Comparison of ENCODE assay signal across 8 mouse cellular contexts in genomic region chr1:51477656-51478081, GRCm38 (mm10). TPM values are rescaled to one million over a fixed set of nuclear protein-coding genes. Genes with fewer than 3 reads are reported as not detected.
A peak's percentile ranks its signal among the peaks of the same experiment; 100 is the strongest.
DNase-seq lines count a peak whose midpoint lies in the region; ATAC-seq lines count a peak whose summit lies in the region.

No protein-coding gene starts in this region.

- peak; percentile 51 to 54 for DNase-seq in lung, adult 18-20 months
- DNase-seq in lung, postnatal 10 days: no peak
- DNase-seq in brain, adult 2 months (ENCODE audit: low read depth, low spot score): peak; percentile 54
- DNase-seq in gastrocnemius, postnatal 36 days: peak; percentile 6 to 21
- DNase-seq in kidney, adult 18-20 months: peak; percentile 61
- DNase-seq in yolk sac, embryonic 10.5 days (ENCODE audit: low spot score): peak; percentile 67

- peak; percentile 16; the same call in 1 of the 2 replicates for ATAC-seq in liver, embryonic 15.5 days (ENCODE audit: insufficient read depth)
- ATAC-seq in neural tube, embryonic 14.5 days (ENCODE audit: low read depth): peak; percentile 54

- peaks cover 23% of the 10 kb centered on the region for H3K4me1 ChIP-seq in liver, embryonic 15.5 days (replicated peaks)
- H3K4me1 ChIP-seq in neural tube, embryonic 14.5 days (ENCODE audit: control insufficient read depth, insufficient read depth, low read length): no peaks in the 10 kb centered on the region

- intact Hi-C loops in gastrocnemius, postnatal 36 days (cut with DNase I): loop anchor here (5.0 kb wide), 1 partner anchor 35 kb away; no protein-coding TSS in a partner anchor

- no peaks in the 10 kb centered on the region for H3K36me3 ChIP-seq in liver, embryonic 15.5 days (replicated peaks)
- no peaks in the 10 kb centered on the region for H3K36me3 ChIP-seq in neural tube, embryonic 14.5 days (ENCODE audit: control insufficient read depth, insufficient read depth, low read length)

- peak overlapping the region; percentile 96 for H3K4me2 ChIP-seq in liver, embryonic 15.5 days
- peak overlapping the region; percentile 100 for H3K4me2 ChIP-seq in neural tube, embryonic 14.5 days (ENCODE audit: low read depth, low read length)

- H3K4me3 ChIP-seq in liver, embryonic 15.5 days (replicated peaks): peak overlapping the region; percentile 75
- H3K4me3 ChIP-seq in neural tube, embryonic 14.5 days (ENCODE audit: low read depth, low read length): peak overlapping the region; percentile 61

- H3K27ac ChIP-seq in liver, embryonic 15.5 days (replicated peaks): peak overlapping the region; percentile 77
- H3K27ac ChIP-seq in neural tube, embryonic 14.5 days (ENCODE audit: low read depth, low read length): peak overlapping the region; percentile 81

- H3K9ac ChIP-seq in liver, embryonic 15.5 days: peak overlapping the region; percentile 79
- H3K9ac ChIP-seq in neural tube, embryonic 14.5 days (replicated peaks; ENCODE audit: low read depth, low read length): peak overlapping the region; percentile 25

- no peaks in the 10 kb centered on the region for H3K9me3 ChIP-seq in liver, embryonic 15.5 days (replicated peaks)
- no peaks in the 10 kb centered on the region for H3K9me3 ChIP-seq in neural tube, embryonic 14.5 days (ENCODE audit: control insufficient read depth, low read length)

- under 1% methylated on average over 25 of the region's 25 CpGs for WGBS in liver, embryonic 15.5 days (ENCODE audit: insufficient replicate concordance)
- WGBS in neural tube, embryonic 14.5 days: under 1% methylated on average over 25 of the region's 25 CpGs

- peaks cover 6% of the 10 kb centered on the region for H3K27me3 ChIP-seq in liver, embryonic 15.5 days
- no peaks in the 10 kb centered on the region for H3K27me3 ChIP-seq in neural tube, embryonic 14.5 days (ENCODE audit: control insufficient read depth, insufficient read depth, low read length)

RNA-seq across cellular contexts. Expression of gene Nabp1, which starts 0.6 kb away (rescaled TPM):
- 10 to 100 TPM; 14.6 to 19.4 TPM for total RNA-seq in gastrocnemius, postnatal 36 days (2021)
- 7.6 and 8.9 TPM in 2 replicates for polyA plus RNA-seq in liver, embryonic 15.5 days (2015; fragmentation: Nextera tagmentation; extraction: Ambion mirVana)
- 8.3 and 9.3 TPM in 2 replicates for polyA plus RNA-seq in neural tube, embryonic 14.5 days (2014; fragmentation: Nextera tagmentation; extraction: Ambion mirVana)
